Mouse (Mus musculus) spleen, postnatal 14 days (tissue): ENCODE data around the gene Usp35.

Experiments
- DNase-seq, 2 experiments: peaks; one replicate each; pipeline ENCODE4 v3.0.0; 2021 to 2022; ENCODE audit warnings: low spot score in 2 of 2

Usp35 gene

GRCm38 (mm10) chr7:97346822-97347166, 15.0 kb upstream of the Usp35 start:
- DNase-seq, result no peak

- DNase-seq, result no peak
Observed at GRCm38 (mm10) chr7:97346111-97346821, 14.4 kb upstream of the Usp35 start.

DNA sequence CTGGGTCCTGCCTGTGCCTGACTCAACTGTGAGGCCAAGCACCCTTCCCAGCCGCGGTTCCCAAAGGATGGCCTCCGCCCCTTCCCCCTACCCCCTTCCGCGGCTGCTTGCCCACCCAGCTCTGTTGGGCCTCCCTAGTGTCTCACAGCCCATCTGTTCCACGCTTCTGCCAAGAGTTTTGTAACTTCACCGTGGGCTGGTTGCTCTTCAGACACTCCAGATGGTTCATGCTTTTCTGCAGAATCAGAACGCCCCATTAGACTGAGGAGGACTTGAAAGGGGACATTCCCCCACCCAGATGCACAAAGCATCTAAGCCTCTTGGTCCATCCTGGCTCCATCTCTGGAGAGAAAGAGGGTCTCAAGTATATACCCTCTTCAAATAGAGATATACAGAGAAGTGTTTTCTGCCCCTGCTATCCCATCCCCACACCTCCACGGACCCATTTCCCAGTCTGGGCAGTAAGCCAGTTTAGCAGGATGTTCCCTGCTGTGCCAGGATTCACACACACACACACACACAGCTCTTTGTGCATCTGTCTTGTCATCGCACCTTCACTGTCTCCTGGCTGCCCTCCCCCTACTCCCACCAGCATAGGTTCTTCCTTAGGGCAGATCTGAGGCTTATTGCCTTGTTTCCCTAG, 13.5 kb upstream of the Usp35 start:
- DNase-seq, result no peak

DNA sequence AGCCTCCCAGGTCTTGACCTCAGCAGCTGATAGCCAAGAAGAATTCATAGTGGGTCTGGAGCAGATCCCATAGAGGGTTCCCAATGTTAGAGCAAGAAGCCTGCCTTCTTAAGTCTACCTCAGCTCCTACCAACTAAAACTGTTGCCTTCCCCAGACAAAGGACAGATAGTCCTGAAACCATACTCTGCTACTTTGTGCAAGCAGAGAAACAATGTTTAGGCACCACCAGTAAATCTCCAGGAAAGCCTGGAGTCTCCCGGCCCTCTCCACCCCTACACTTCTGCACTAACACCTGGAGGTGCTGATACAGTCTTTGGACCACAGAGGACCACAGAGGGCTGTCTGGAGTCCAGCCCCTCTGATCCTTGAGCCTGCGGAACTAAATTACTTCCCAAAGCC, 12.8 kb upstream of the Usp35 start:
- no peak for DNase-seq

DNA sequence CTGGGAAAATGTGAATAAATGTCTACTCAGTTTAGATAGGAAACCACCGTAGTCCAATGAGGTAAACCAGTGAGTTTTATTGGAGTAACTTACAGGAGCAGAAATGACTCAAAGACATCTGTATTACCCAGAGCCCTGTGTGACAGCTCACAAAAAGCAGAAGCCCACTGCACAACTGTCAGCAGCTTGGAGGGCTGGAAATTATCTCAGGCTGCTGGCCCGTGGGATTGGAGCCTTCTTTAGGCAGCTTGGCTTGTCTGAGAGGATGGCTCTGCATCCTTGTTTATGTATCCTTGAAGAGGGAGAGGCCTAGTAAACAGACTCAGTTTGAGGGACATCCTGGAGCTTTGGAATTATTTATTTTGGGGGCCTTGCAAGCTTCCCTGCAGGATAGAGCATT, 11.1 kb upstream of the Usp35 start:
- no peak for DNase-seq

- no peak for DNase-seq
Observed at GRCm38 (mm10) chr7:97340907-97341849, 9.4 kb upstream of the Usp35 start.

- DNase-seq, result no peak
Observed at GRCm38 (mm10) chr7:97339623-97340022, 7.8 kb upstream of the Usp35 start.

- DNase-seq, result no peak
Observed at GRCm38 (mm10) chr7:97338593-97338992, 6.8 kb upstream of the Usp35 start.

DNA sequence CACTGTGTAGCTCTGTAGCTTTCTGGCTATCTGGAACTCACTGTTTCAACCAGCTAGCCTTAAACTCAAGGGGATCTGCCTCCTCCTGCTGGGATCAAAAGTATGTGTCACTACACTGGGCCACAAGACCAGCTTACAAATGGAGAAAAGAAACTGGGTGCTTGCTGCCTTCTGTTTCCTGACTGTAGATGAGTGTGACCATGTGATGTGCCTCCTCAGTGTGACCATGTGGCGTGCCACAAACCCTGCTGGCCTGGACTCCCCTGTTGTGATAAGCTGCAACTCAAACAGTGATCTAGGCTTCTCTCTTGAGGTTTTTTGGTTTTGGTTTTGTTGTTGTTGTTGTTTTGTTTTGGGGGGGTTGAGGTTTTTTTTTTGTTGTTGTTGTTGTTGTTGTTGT, 4.9 kb upstream of the Usp35 start:
- DNase-seq, result no peak

- DNase-seq, result no peak
Observed at GRCm38 (mm10) chr7:97334406-97334805, 2.6 kb upstream of the Usp35 start.

DNA sequence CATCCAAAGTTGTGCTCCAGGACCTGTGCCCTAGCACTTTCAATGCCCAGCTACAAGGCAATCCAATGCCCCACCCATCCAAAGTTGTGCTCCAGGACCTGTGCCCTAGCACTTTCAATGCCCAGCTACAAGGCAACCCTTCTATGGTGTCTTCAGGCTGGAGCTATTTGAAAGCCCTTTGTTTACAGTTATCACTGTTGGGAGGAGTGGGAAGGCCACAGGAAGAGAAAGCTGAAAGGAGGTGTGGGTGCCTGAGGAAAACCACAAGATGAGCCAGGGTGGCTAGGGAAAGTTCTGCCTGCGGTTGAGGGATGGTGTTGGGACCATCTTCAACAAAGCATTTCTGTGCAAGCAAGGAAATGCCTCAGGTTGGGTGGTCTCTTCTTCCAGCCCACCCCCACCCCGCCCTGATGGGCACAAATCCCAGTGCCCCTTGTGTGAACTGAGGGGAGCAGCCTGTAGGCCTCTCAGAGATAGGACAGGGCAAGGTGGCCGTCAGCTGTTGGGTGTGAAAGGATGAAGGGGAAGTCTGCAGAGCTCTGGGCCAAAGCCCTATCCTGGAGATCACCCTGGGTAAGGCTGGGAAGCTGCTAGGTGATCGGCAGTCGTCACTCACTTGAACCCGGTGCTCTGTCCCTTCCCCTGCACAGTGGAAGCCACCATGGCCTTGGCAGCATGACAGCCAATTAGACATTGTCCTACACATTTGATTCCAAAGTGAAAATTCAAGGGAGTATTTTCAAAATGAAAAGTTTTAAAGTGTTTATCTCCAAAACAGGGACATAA, 1.5 kb upstream of the Usp35 start:
- no peak for DNase-seq

DNA sequence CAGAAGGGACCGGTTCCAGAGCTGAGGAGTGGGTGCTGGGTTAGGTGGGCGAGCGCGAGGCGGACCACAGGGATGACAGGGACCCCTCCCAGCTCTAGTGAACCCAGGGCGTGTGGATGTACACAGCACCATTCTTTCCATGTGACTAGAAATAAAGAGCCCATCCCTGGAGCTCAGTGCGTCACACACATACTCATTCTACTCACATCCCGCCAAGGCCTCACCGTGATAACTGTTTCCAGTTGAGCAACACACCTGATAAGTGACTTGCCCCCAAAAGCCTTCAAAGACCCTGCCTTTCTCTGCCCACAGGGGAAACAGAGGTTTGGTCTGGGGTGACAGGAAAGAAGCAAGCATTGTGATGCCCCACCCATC, 834 bp upstream of the Usp35 start:
- DNase-seq, result no peak

DNA sequence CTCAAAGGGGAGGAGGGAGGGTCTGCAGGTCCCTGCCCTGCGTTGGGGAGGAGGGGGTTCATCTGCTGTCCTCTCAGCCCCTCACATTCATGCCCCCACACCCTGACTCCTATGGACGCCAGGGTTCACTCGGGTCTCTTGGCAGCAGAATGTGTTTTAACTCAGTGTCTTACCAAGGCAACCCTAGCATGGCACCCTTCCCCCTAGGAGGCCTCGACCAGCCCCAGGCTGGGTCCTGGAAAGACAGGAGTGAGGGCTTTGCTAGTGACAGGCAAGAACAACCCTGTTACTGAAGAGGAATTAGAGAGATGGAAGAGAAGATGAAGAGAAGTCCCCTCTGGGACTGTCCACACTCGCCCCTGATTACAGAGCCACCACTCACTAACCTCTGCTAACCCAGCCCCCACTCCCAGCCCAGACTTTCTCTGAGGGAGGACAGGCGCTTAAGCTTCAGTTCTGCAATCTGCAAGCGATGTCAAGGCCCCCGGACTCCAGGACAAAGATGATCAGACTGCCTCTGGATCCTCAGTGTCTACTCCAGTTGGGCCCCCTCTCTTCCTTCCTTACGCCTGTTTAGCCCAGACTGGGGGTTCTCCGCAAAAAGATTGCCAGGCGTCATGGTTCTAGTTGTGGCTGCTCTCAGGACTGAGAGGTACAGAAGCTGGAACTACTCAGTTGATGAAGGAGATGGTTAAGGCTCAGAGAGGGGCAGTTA, 732 bp downstream of the Usp35 start:
- DNase-seq, result no peak

DNA sequence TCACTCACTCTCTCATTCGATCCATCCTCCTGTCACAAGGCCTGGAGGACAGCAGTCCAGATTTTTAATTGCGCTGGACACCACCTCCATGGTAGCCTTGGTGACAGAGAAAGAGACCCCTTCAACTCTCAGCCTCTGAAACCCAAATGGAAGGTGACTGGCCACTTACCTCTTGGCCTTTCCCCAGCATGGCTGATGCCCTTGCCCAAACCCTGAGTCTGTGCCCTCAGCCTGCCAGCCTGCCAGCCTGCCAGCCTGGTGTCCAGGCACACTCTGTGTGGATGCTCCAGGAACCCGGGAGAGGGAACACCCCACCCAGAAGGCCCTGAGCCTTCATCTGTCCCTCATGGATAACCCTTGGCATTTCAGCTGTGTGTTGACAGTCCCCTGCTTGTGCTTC, 2.1 kb downstream of the Usp35 start:
- no peak for DNase-seq

GRCm38 (mm10) chr7:97328891-97329588, 2.8 kb downstream of the Usp35 start:
- DNase-seq, result no peak

GRCm38 (mm10) chr7:97327376-97327775, 4.4 kb downstream of the Usp35 start:
- DNase-seq, result no peak

- no peak for DNase-seq
Observed at GRCm38 (mm10) chr7:97325156-97325985, 6.4 kb downstream of the Usp35 start.

DNA sequence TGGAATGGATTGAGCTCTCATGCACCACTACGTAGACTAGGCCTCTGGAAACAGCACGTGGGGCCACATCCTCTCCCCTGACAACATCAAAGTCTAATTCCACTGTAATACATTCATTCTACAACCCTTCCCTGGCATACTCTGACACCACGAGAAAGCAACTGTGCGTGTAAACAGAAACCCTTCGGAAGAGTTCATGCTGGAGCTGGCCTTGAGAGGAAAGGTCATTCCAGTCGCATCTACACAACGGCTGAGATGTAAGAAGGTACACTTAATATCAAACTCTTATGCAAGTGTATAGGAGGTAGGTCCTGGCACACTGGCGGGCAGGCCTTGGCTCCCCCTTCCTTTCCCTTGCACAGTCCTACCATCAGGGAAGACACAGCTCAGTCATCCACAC, 7.5 kb downstream of the Usp35 start:
- DNase-seq, result no peak

GRCm38 (mm10) chr7:97317706-97318105, 14.1 kb downstream of the Usp35 start:
- no peak for DNase-seq

DNA sequence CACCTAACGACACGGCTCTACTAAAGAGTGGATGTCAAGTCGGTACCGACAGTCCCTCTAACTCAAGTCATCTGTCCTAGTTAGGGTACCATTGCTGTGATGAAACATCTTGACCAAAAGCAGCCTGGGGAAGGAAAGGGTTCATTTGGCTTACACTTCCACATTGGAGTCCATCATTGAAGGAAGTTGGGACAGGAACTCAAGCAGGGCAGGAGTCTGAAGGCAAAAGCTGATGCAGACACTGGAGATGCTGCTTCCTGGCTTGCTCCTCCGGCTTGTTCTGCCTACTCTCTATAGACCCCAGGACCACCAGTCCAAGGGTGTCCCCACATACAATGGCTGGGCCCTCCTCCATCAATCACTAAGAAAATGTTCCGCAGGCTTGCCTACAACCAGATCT, 16.2 kb downstream of the Usp35 start:
- DNase-seq, result no peak
